Mouse (Mus musculus): ENCODE measurements around the gene Kcnn1. TPM values are rescaled to one million over a fixed set of nuclear protein-coding genes. Genes with fewer than 3 reads are reported as not detected.
A peak's percentile ranks its signal among the peaks of the same experiment; 100 is the strongest.

The Kcnn1 gene
- polyA plus RNA-seq, 1 experiment from 2014 or later = 12.2 TPM

GRCm38 (mm10) chr8:70890656-70891055 is 27.6 kb upstream of the Kcnn1 start:
- 95% methylated on average over 5 of the region's 5 CpGs for WGBS
- no peak for ATAC-seq (ENCODE audit: low FRiP score)
- no peak overlapping the region for H3K4me3 ChIP-seq (ENCODE audit: low read depth, low read length)
- H3K9me3 ChIP-seq (ENCODE audit: control insufficient read depth, low read length) = no peaks in the 10 kb centered on the region
- H3K9ac ChIP-seq (ENCODE audit: low read depth, low read length) = no peak overlapping the region
- no peak for DNase-seq (ENCODE audit: low spot score)
- H3K36me3 ChIP-seq (ENCODE audit: control insufficient read depth, insufficient read depth, low read length) = no peaks in the 10 kb centered on the region; the same call in 1 of the 2 replicates
- peaks cover 7% of the 10 kb centered on the region; the same call in 1 of the 2 replicates for H3K4me1 ChIP-seq (replicated peaks; ENCODE audit: control insufficient read depth, insufficient read depth, low read length)
- no peak overlapping the region for H3K27ac ChIP-seq (ENCODE audit: low read depth, low read length)
- peaks cover 39% of the 10 kb centered on the region for H3K27me3 ChIP-seq (ENCODE audit: control insufficient read depth, insufficient read depth, low read length)
- H3K4me2 ChIP-seq (replicated peaks; ENCODE audit: low read depth, low read length) = no peak overlapping the region

- Histone ChIP-seq H3K27me3 (ENCODE audit: control insufficient read depth, insufficient read depth, low read length) (peaks cover 28% of the 10 kb centered on the region), H3K27ac (ENCODE audit: low read depth, low read length) (no peak overlapping the region), H3K36me3 (ENCODE audit: control insufficient read depth, insufficient read depth, low read length) (no peaks in the 10 kb centered on the region), H3K4me1 (replicated peaks; ENCODE audit: control insufficient read depth, insufficient read depth, low read length) (peaks cover 7% of the 10 kb centered on the region; the same call in 1 of the 2 replicates), H3K9me3 (ENCODE audit: control insufficient read depth, low read length) (no peaks in the 10 kb centered on the region), H3K4me3 (ENCODE audit: low read depth, low read length) (0 out of 2 replicates have a peak overlapping the region, but pooled peaks have one; percentile 6), H3K9ac (ENCODE audit: low read depth, low read length) (no peak overlapping the region), H3K4me2 (replicated peaks; ENCODE audit: low read depth, low read length) (peak overlapping the region; percentile 23; the same call in 1 of the 2 replicates)
- peak; percentile 53 for DNase-seq (ENCODE audit: low spot score)
- WGBS = 3% methylated on average over 17 of the region's 18 CpGs
- peak; percentile 26; the same call in 1 of the 2 replicates for ATAC-seq (ENCODE audit: low FRiP score)
These were observed 24.6 kb upstream of the Kcnn1 start for GRCm38 (mm10) chr8:70887669-70888068.

GRCm38 (mm10) chr8:70885612-70886011 is 22.6 kb upstream of the Kcnn1 start:
- Histone ChIP-seq H3K27ac (ENCODE audit: low read depth, low read length) (no peak overlapping the region), H3K36me3 (ENCODE audit: control insufficient read depth, insufficient read depth, low read length) (no peaks in the 10 kb centered on the region), H3K4me1 (replicated peaks; ENCODE audit: control insufficient read depth, insufficient read depth, low read length) (no peaks in the 10 kb centered on the region; the same call in 1 of the 2 replicates), H3K4me3 (ENCODE audit: low read depth, low read length) (no peak overlapping the region), H3K9me3 (ENCODE audit: control insufficient read depth, low read length) (no peaks in the 10 kb centered on the region), H3K27me3 (ENCODE audit: control insufficient read depth, insufficient read depth, low read length) (peaks cover 7% of the 10 kb centered on the region), H3K9ac (ENCODE audit: low read depth, low read length) (no peak overlapping the region), H3K4me2 (replicated peaks; ENCODE audit: low read depth, low read length) (no peak overlapping the region)
- ATAC-seq (ENCODE audit: low FRiP score) = no peak
- 14% methylated on average over 12 of the region's 12 CpGs for WGBS
- peak; percentile 44 for DNase-seq (ENCODE audit: low spot score)

- Histone ChIP-seq H3K4me1 (replicated peaks; ENCODE audit: control insufficient read depth, insufficient read depth, low read length) (peaks cover 3% of the 10 kb centered on the region), H3K4me3 (ENCODE audit: low read depth, low read length) (no peak overlapping the region), H3K36me3 (ENCODE audit: control insufficient read depth, insufficient read depth, low read length) (no peaks in the 10 kb centered on the region), H3K27ac (ENCODE audit: low read depth, low read length) (no peak overlapping the region), H3K9me3 (ENCODE audit: control insufficient read depth, low read length) (no peaks in the 10 kb centered on the region), H3K27me3 (ENCODE audit: control insufficient read depth, insufficient read depth, low read length) (no peaks in the 10 kb centered on the region; the same call in 1 of the 2 replicates), H3K4me2 (replicated peaks; ENCODE audit: low read depth, low read length) (no peak overlapping the region), H3K9ac (ENCODE audit: low read depth, low read length) (no peak overlapping the region)
- no peak for ATAC-seq (ENCODE audit: low FRiP score)
- no peak for DNase-seq (ENCODE audit: low spot score)
- WGBS = 93% methylated on average over 10 of the region's 10 CpGs
These were observed 21.6 kb upstream of the Kcnn1 start for GRCm38 (mm10) chr8:70884683-70885082.

- peaks cover 3% of the 10 kb centered on the region for H3K4me1 ChIP-seq (replicated peaks; ENCODE audit: control insufficient read depth, insufficient read depth, low read length)
- no peak overlapping the region for H3K27ac ChIP-seq (ENCODE audit: low read depth, low read length)
- no peaks in the 10 kb centered on the region for H3K9me3 ChIP-seq (ENCODE audit: control insufficient read depth, low read length)
- no peaks in the 10 kb centered on the region for H3K36me3 ChIP-seq (ENCODE audit: control insufficient read depth, insufficient read depth, low read length)
- no peak overlapping the region for H3K4me3 ChIP-seq (ENCODE audit: low read depth, low read length)
- H3K27me3 ChIP-seq (ENCODE audit: control insufficient read depth, insufficient read depth, low read length) = no peaks in the 10 kb centered on the region; the same call in 1 of the 2 replicates
- no peak overlapping the region for H3K9ac ChIP-seq (ENCODE audit: low read depth, low read length)
- H3K4me2 ChIP-seq (replicated peaks; ENCODE audit: low read depth, low read length) = no peak overlapping the region
- no peak for ATAC-seq (ENCODE audit: low FRiP score)
- WGBS = 88% methylated on average over 4 of the region's 4 CpGs
- no peak for DNase-seq (ENCODE audit: low spot score)
These were observed 21.1 kb upstream of the Kcnn1 start for GRCm38 (mm10) chr8:70884186-70884585.

GRCm38 (mm10) chr8:70880546-70880945 is 17.5 kb upstream of the Kcnn1 start:
- Histone ChIP-seq H3K4me3 (ENCODE audit: low read depth, low read length) (no peak overlapping the region), H3K4me2 (replicated peaks; ENCODE audit: low read depth, low read length) (no peak overlapping the region), H3K9me3 (ENCODE audit: control insufficient read depth, low read length) (no peaks in the 10 kb centered on the region), H3K27me3 (ENCODE audit: control insufficient read depth, insufficient read depth, low read length) (no peaks in the 10 kb centered on the region), H3K9ac (ENCODE audit: low read depth, low read length) (no peak overlapping the region), H3K36me3 (ENCODE audit: control insufficient read depth, insufficient read depth, low read length) (no peaks in the 10 kb centered on the region), H3K4me1 (replicated peaks; ENCODE audit: control insufficient read depth, insufficient read depth, low read length) (peaks cover 3% of the 10 kb centered on the region; the same call in 1 of the 2 replicates), H3K27ac (ENCODE audit: low read depth, low read length) (no peak overlapping the region)
- ATAC-seq (ENCODE audit: low FRiP score) (no peak), DNase-seq (ENCODE audit: low spot score) (no peak)
- WGBS = 31% methylated on average over 11 of the region's 11 CpGs

- no peak for DNase-seq (ENCODE audit: low spot score)
- ATAC-seq (ENCODE audit: low FRiP score) = no peak
- H3K4me3 ChIP-seq (ENCODE audit: low read depth, low read length) = no peak overlapping the region
- no peaks in the 10 kb centered on the region for H3K36me3 ChIP-seq (ENCODE audit: control insufficient read depth, insufficient read depth, low read length)
- no peaks in the 10 kb centered on the region for H3K9me3 ChIP-seq (ENCODE audit: control insufficient read depth, low read length)
- peaks cover 3% of the 10 kb centered on the region; the same call in 1 of the 2 replicates for H3K4me1 ChIP-seq (replicated peaks; ENCODE audit: control insufficient read depth, insufficient read depth, low read length)
- H3K9ac ChIP-seq (ENCODE audit: low read depth, low read length) = no peak overlapping the region
- H3K27me3 ChIP-seq (ENCODE audit: control insufficient read depth, insufficient read depth, low read length) = no peaks in the 10 kb centered on the region
- no peak overlapping the region for H3K27ac ChIP-seq (ENCODE audit: low read depth, low read length)
- WGBS = 6% methylated on average over 4 of the region's 4 CpGs
- no peak overlapping the region for H3K4me2 ChIP-seq (replicated peaks; ENCODE audit: low read depth, low read length)
These were observed 17.1 kb upstream of the Kcnn1 start for GRCm38 (mm10) chr8:70880126-70880525.

- ATAC-seq (ENCODE audit: low FRiP score) (no peak), DNase-seq (ENCODE audit: low spot score) (no peak)
- Histone ChIP-seq H3K36me3 (ENCODE audit: control insufficient read depth, insufficient read depth, low read length) (no peaks in the 10 kb centered on the region), H3K9ac (ENCODE audit: low read depth, low read length) (no peak overlapping the region), H3K27ac (ENCODE audit: low read depth, low read length) (no peak overlapping the region), H3K4me3 (ENCODE audit: low read depth, low read length) (no peak overlapping the region), H3K4me2 (replicated peaks; ENCODE audit: low read depth, low read length) (no peak overlapping the region), H3K9me3 (ENCODE audit: control insufficient read depth, low read length) (no peaks in the 10 kb centered on the region), H3K4me1 (replicated peaks; ENCODE audit: control insufficient read depth, insufficient read depth, low read length) (peaks cover 3% of the 10 kb centered on the region; the same call in 1 of the 2 replicates), H3K27me3 (ENCODE audit: control insufficient read depth, insufficient read depth, low read length) (no peaks in the 10 kb centered on the region)
- 43% methylated on average over 4 of the region's 4 CpGs for WGBS
These were observed 16.4 kb upstream of the Kcnn1 start for GRCm38 (mm10) chr8:70879500-70879899.

- DNase-seq (ENCODE audit: low spot score) (no peak), ATAC-seq (ENCODE audit: low FRiP score) (no peak)
- Histone ChIP-seq H3K9me3 (ENCODE audit: control insufficient read depth, low read length) (no peaks in the 10 kb centered on the region), H3K4me3 (ENCODE audit: low read depth, low read length) (no peak overlapping the region), H3K27ac (ENCODE audit: low read depth, low read length) (no peak overlapping the region), H3K4me1 (replicated peaks; ENCODE audit: control insufficient read depth, insufficient read depth, low read length) (peaks cover 3% of the 10 kb centered on the region; the same call in 1 of the 2 replicates), H3K27me3 (ENCODE audit: control insufficient read depth, insufficient read depth, low read length) (no peaks in the 10 kb centered on the region), H3K9ac (ENCODE audit: low read depth, low read length) (no peak overlapping the region), H3K36me3 (ENCODE audit: control insufficient read depth, insufficient read depth, low read length) (no peaks in the 10 kb centered on the region), H3K4me2 (replicated peaks; ENCODE audit: low read depth, low read length) (no peak overlapping the region)
- WGBS = 54% methylated on average over 2 of the region's 2 CpGs
These were observed 15.1 kb upstream of the Kcnn1 start for GRCm38 (mm10) chr8:70878178-70878577.

All from hindbrain, embryonic 11.5 days (tissue).